In the genomic region with DNA sequence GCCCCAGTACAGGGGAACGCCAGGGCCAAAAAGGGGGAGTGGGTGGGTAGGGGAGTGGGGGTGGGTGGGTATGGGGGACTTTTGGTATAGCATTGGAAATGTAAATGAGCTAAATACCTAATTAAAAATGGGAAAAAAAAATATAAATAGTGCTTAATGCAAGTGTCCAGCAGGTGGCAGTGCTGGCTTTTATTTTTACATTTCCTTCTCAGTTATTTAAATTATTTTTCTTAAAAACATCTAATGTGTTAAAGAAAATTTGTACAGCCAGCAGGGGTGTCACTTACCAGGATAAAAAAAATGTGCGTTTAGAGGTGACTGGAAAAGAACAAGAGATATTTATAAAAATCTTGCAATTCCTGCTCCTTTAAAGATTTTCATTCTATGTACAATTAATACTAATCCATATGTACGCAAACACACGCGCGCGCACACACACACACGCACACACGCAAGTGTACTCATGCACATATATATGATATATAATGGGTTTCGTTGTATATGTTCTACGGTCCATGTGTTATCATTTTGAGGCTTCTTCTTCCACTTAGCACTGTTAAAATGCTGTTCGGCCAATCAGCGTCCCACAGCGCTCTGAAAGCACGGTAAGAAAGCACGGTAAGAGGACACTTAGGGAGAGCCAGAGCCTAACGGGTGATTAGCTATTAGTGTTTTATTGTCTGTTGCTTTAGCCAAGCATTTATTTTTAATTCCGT, we compare ENCODE assay signal across 9 mouse cellular contexts.
DNase-seq lines count a peak whose midpoint lies in the region; ATAC-seq and TF ChIP-seq lines count a peak whose summit lies in the region.
"Had no signal": no experiment of that assay in that cellular context is flagged by ENCODE, and none has a peak within 500 bp of the region (broad histone marks: within the 10 kb centered on the region; RNA-seq: fewer than 3 reads in every experiment).

No protein-coding gene starts in this region.

- no peak for ATAC-seq in heart, embryonic 13.5 days (ENCODE audit: extremely low read depth, insufficient number of reproducible peaks, low FRiP score, low TSS enrichment)
- no peak for ATAC-seq in midbrain, embryonic 11.5 days (ENCODE audit: low FRiP score)
- no peak for ATAC-seq in midbrain, postnatal 0 days (ENCODE audit: low FRiP score)

- no peaks in the 10 kb centered on the region for H3K9me3 ChIP-seq in heart, embryonic 13.5 days
- H3K9me3 ChIP-seq in midbrain, embryonic 11.5 days (ENCODE audit: control insufficient read depth, low read length) = no peaks in the 10 kb centered on the region
- H3K9me3 ChIP-seq in midbrain, embryonic 10.5 days (replicated peaks) = no peaks in the 10 kb centered on the region
- H3K9me3 ChIP-seq in midbrain, postnatal 0 days (ENCODE audit: low read length) = no peaks in the 10 kb centered on the region
- H3K9me3 ChIP-seq: liver, embryonic 13.5 days had no signal

- WGBS in heart, embryonic 13.5 days = 62% methylated on average over 17 of the region's 18 CpGs
- WGBS in midbrain, embryonic 11.5 days = 71% methylated on average over 18 of the region's 18 CpGs
- whole genome bisulfite sequencing in midbrain, embryonic 10.5 days = 73% methylated on average over 18 of the region's 18 CpGs
- 67% methylated on average over 18 of the region's 18 CpGs for WGBS in midbrain, postnatal 0 days

- H3K27me3 ChIP-seq in heart, embryonic 13.5 days (replicated peaks) = no peaks in the 10 kb centered on the region
- H3K27me3 ChIP-seq in midbrain, embryonic 11.5 days (ENCODE audit: control insufficient read depth, insufficient read depth, low read length) = no peaks in the 10 kb centered on the region
- no peaks in the 10 kb centered on the region for H3K27me3 ChIP-seq in midbrain, embryonic 10.5 days (ENCODE audit: low read depth, poor library complexity, severe bottlenecking)
- no peaks in the 10 kb centered on the region for H3K27me3 ChIP-seq in midbrain, postnatal 0 days (ENCODE audit: insufficient read depth, low read length)
- H3K27me3 ChIP-seq: liver, embryonic 13.5 days had no signal

- H3K4me1 ChIP-seq in heart, embryonic 13.5 days = no peaks in the 10 kb centered on the region
- no peaks in the 10 kb centered on the region for H3K4me1 ChIP-seq in midbrain, embryonic 11.5 days (ENCODE audit: control insufficient read depth, insufficient read depth, low read length)
- H3K4me1 ChIP-seq in midbrain, embryonic 10.5 days = no peaks in the 10 kb centered on the region
- no peaks in the 10 kb centered on the region for H3K4me1 ChIP-seq in midbrain, postnatal 0 days (ENCODE audit: insufficient read depth, low read length)
- H3K4me1 ChIP-seq: liver, embryonic 13.5 days had no signal

- H3K36me3 ChIP-seq in heart, embryonic 13.5 days = no peaks in the 10 kb centered on the region
- no peaks in the 10 kb centered on the region for H3K36me3 ChIP-seq in midbrain, embryonic 11.5 days (ENCODE audit: control insufficient read depth, insufficient read depth, low read length)
- no peaks in the 10 kb centered on the region for H3K36me3 ChIP-seq in midbrain, embryonic 10.5 days
- no peaks in the 10 kb centered on the region for H3K36me3 ChIP-seq in midbrain, postnatal 0 days (ENCODE audit: insufficient read depth, low read length)
- H3K36me3 ChIP-seq: liver, embryonic 13.5 days had no signal

- H3K9ac ChIP-seq in heart, embryonic 13.5 days = no peak overlapping the region
- H3K9ac ChIP-seq in midbrain, embryonic 11.5 days (ENCODE audit: low read length) = no peak overlapping the region
- H3K9ac ChIP-seq in midbrain, postnatal 0 days (replicated peaks; ENCODE audit: low read length, poor library complexity, severe bottlenecking) = no peak overlapping the region
- H3K9ac ChIP-seq: liver, embryonic 13.5 days had no signal

- peak; percentile 65 for TF ChIP-seq CTCF in midbrain, postnatal 0 days (IDR thresholded peaks at IDR 0.05)

- H3K27ac ChIP-seq in heart, embryonic 13.5 days (replicated peaks) = no peak overlapping the region
- no peak overlapping the region for H3K27ac ChIP-seq in midbrain, embryonic 11.5 days (ENCODE audit: low read depth, low read length)
- H3K27ac ChIP-seq in midbrain, embryonic 10.5 days (replicated peaks) = no peak overlapping the region
- no peak overlapping the region for H3K27ac ChIP-seq in midbrain, postnatal 0 days (ENCODE audit: low read depth, low read length)
- H3K27ac ChIP-seq: liver, embryonic 13.5 days had no signal

- no peak overlapping the region for H3K4me3 ChIP-seq in heart, embryonic 13.5 days
- H3K4me3 ChIP-seq in midbrain, embryonic 11.5 days (ENCODE audit: low read depth, low read length) = no peak overlapping the region
- no peak overlapping the region for H3K4me3 ChIP-seq in midbrain, embryonic 10.5 days
- H3K4me3 ChIP-seq in midbrain, postnatal 0 days (ENCODE audit: low read depth, low read length) = no peak overlapping the region
- H3K4me3 ChIP-seq: liver, embryonic 13.5 days had no signal

- no peak for DNase-seq in heart, adult 11 months
- DNase-seq in midbrain, embryonic 11.5 days (ENCODE audit: low spot score, missing footprints) = peak; percentile 87
- DNase-seq in midbrain, embryonic 10.5 days (ENCODE audit: low spot score) = no peak
- peak; percentile 28 to 57 for DNase-seq in cerebellum, postnatal 36 days
- peak; percentile 62 for DNase-seq in midbrain, postnatal 0 days (ENCODE audit: low spot score)
- no peak for DNase-seq in natural killer cell, adult 2 months (ENCODE audit: low spot score in 2 of 2)
- DNase-seq in urinary bladder, postnatal 4 days (ENCODE audit: low spot score in 2 of 2) = no peak
- DNase-seq: liver, embryonic 13.5 days had no signal

- H3K4me2 ChIP-seq in heart, embryonic 13.5 days = 0 out of 2 replicates have a peak overlapping the region, but pooled peaks have one; percentile 18
- H3K4me2 ChIP-seq in midbrain, embryonic 11.5 days = no peak overlapping the region
- no peak overlapping the region for H3K4me2 ChIP-seq in midbrain, postnatal 0 days (ENCODE audit: low read depth, low read length, poor library complexity, severe bottlenecking)
- H3K4me2 ChIP-seq: liver, embryonic 13.5 days had no signal

Comparison
In these comparisons a context has a peak if more than half of its experiments do, and no peak if none do; other contexts are left out.
1. DNase-seq: peak in midbrain, embryonic 11.5 days (single experiment), cerebellum, postnatal 36 days (2 of 2) and midbrain, postnatal 0 days (single experiment); none in heart, adult 11 months (single experiment), midbrain, embryonic 10.5 days (single experiment), natural killer cell, adult 2 months (0 of 2) and urinary bladder, postnatal 4 days (0 of 2).